ENCODE assay signal across 17 mouse cellular contexts in genomic region chr2:146516894-146517293, GRCm38 (mm10). TPM values are rescaled to one million over a fixed set of nuclear protein-coding genes. Genes with fewer than 3 reads are reported as not detected.
DNase-seq lines count a peak whose midpoint lies in the region; ATAC-seq lines count a peak whose summit lies in the region.
"Had no signal": no experiment of that assay in that cellular context is flagged by ENCODE, and none has a peak within 500 bp of the region (broad histone marks: within the 10 kb centered on the region; RNA-seq: fewer than 3 reads in every experiment).

No protein-coding gene starts in this region.

- ATAC-seq in megakaryocyte, adult 5-6 weeks (ENCODE audit: poor library complexity, severe bottlenecking), result peak; percentile 82
- ATAC-seq: forebrain, embryonic 14.5 days; intestine, embryonic 16.5 days had no signal

- peak; percentile 91 for DNase-seq in 416B (ENCODE audit: low read depth)
- DNase-seq in CD4-positive, CD25-positive, alpha-beta regulatory T cell, adult 2 months (ENCODE audit: low read depth, low spot score), result peak; percentile 23
- peak; percentile 68 for DNase-seq in fat pad, adult 2 months (ENCODE audit: extremely low read depth, low read depth, low spot score)
- no peak for DNase-seq in spleen, postnatal 14 days (ENCODE audit: low spot score in 2 of 2)
- no peak for DNase-seq in kidney, adult 11 months
- no peak for DNase-seq in spleen, adult 12 weeks (ENCODE audit: low spot score)
- DNase-seq: adrenal gland, postnatal 25 days; cerebellum, adult 8-10 months; gastrocnemius, postnatal 36 days; heart, postnatal 14 days; layer of hippocampus, postnatal 36 days; liver, embryonic 13.5 days; thymus, adult 18-20 months; thymus, postnatal 4 days had no signal

RNA-seq across cellular contexts. Expression of gene Ralgapa2, which starts 4.8 kb away (rescaled TPM):
- 13.3 and 17.0 TPM in 2 replicates for total RNA-seq in megakaryocyte, adult 5-6 weeks (2015)
- 9.3 and 10.7 TPM in 2 replicates for total RNA-seq in megakaryocyte, adult 5-6 weeks (2017)

Comparison
In these comparisons a context has a peak if more than half of its experiments do, and no peak if none do; other contexts are left out.
1. DNase-seq: peak in 416B (single experiment), CD4-positive, CD25-positive, alpha-beta regulatory T cell, adult 2 months (single experiment) and fat pad, adult 2 months (single experiment); none in spleen, postnatal 14 days (0 of 2), kidney, adult 11 months (single experiment) and spleen, adult 12 weeks (single experiment).